Mouse (Mus musculus) heart, adult 2 months (tissue): ENCODE results near the gene Mfsd2b.
A peak's percentile ranks its signal among the peaks of the same experiment; 100 is the strongest.

Experiments
- CTCF ChIP-seq: fragments of 200-600 bp; IDR thresholded peaks from 2 replicates; pipeline ENCODE4 v1.8.1; 2022; ENCODE audit warnings: antibody characterized with exemption, mild to moderate bottlenecking, moderate library complexity
- EP300 ChIP-seq: fragments of 200-500 bp; IDR thresholded peaks from 2 replicates; pipeline ENCODE4 v1.6.1; 2011; ENCODE audit warnings: low read depth, low read length, control low read depth; ENCODE audit not compliant: insufficient read depth
- POLR2A ChIP-seq: fragments of 200-500 bp; IDR thresholded peaks from 2 replicates; pipeline ENCODE4 v1.6.1; 2011; ENCODE audit warnings: mild to moderate bottlenecking, low read depth, low read length, control low read depth; ENCODE audit not compliant: insufficient read depth

GRCm38 (mm10) chr12:4841392-4841887 is 32.7 kb downstream of the Mfsd2b start, which contains the start of gene Fkbp1b:
- TF ChIP-seq POLR2A (0 out of 2 replicates have a peak, but pooled peaks have one; percentile 16), CTCF (no peak), EP300 (no peak)
